Mouse (Mus musculus) limb, embryonic 11.5 days (tissue): ENCODE data around the gene Jup. TPM values are rescaled to one million over a fixed set of nuclear protein-coding genes. Genes with fewer than 3 reads are reported as not detected.

Source experiments
- ATAC-seq: fragments of 200-750 bp; cut with Nextera tagmentation; 2 replicates; pipeline ENCODE4 v1.8.0; 2017; ENCODE audit warnings: low read depth; ENCODE audit not compliant: insufficient number of reproducible peaks, low FRiP score, low TSS enrichment
- DNase-seq: peaks from one replicate; pipeline ENCODE4 v3.0.0-alpha.2; 2015; ENCODE audit warnings: low spot score
- H3K27ac ChIP-seq: fragments of 300-500 bp; sonication (generic); replicated peaks from 2 replicates; pipeline ENCODE4 v1.5.1; 2014; ENCODE audit warnings: low read depth, mild to moderate bottlenecking, low read length
- H3K27me3 ChIP-seq: fragments of 300-500 bp; sonication (generic); 2 replicates; pipeline ENCODE4 v1.6.1; 2014; ENCODE audit warnings: mild to moderate bottlenecking, low read length, mixed read lengths; ENCODE audit not compliant: control insufficient read depth, insufficient read depth
- H3K36me3 ChIP-seq: fragments of 300-500 bp; sonication (generic); 2 replicates; pipeline ENCODE4 v1.6.1; 2014; ENCODE audit warnings: mild to moderate bottlenecking, low read length, moderate library complexity, mixed read lengths; ENCODE audit not compliant: control insufficient read depth, insufficient read depth
- H3K4me1 ChIP-seq: fragments of 300-500 bp; sonication (generic); 2 replicates; pipeline ENCODE4 v1.6.1; 2014; ENCODE audit warnings: low read length, mixed read lengths; ENCODE audit not compliant: control insufficient read depth, insufficient read depth
- H3K4me2 ChIP-seq: fragments of 300-500 bp; sonication (generic); 2 replicates; pipeline ENCODE4 v1.6.1; 2014; ENCODE audit warnings: low read depth, mild to moderate bottlenecking, moderate library complexity; ENCODE audit not compliant: severe bottlenecking
- H3K4me3 ChIP-seq: fragments of 300-500 bp; sonication (generic); 2 replicates; pipeline ENCODE4 v1.5.1; 2014; ENCODE audit warnings: low read depth, low read length
- H3K9ac ChIP-seq: fragments of 300-500 bp; sonication (generic); 2 replicates; pipeline ENCODE4 v1.6.1; 2014; ENCODE audit warnings: mild to moderate bottlenecking, low read length
- H3K9me3 ChIP-seq: fragments of 300-500 bp; sonication (generic); 2 replicates; pipeline ENCODE4 v1.6.1; 2016; ENCODE audit warnings: low read length; ENCODE audit not compliant: control insufficient read depth
- WGBS: fragments of 180-500 bp; shearing (Covaris S2); extraction: QIAGEN DNeasy Blood & Tissue Kit; methylation state at CpG from one replicate; pipeline ENCODE4 v1.1.7; 2014; 5-methylcytosine and 5-hydroxymethylcytosine counted together
- polyA plus RNA-seq: library from polyadenylated mRNA; unstranded; fragments of >200 nt; fragmentation: Nextera tagmentation; extraction: Ambion mirVana; gene quantifications from 2 replicates; pipeline ENCODE4 v1.2.1, GENCODE M21; 2014

Gene Jup
- polyA plus RNA-seq, 1 experiment from 2014 or later = 29.8 TPM

DNA sequence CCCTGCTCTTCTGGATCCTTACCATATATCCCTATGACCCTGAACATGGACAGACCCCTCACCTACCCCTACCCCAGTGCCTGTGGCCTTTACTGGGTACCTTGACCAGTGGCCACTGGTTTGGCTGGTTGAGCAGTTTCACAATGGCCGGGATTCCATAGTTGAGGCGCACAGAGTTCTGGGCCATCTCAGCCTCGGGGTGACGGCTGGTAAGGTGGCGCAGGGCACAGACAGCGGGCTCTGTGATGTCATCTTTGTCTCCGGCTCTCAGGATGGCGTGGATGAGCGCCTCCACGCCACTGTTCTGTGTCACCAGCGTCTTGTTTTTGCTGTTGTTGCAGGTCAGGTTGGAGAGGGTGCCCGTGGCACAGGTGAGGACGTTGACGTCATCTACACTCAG, 19.6 kb downstream of the Jup start:
- no peak for DNase-seq
- no peak for ATAC-seq
- Histone ChIP-seq H3K4me1 (no peaks in the 10 kb centered on the region), H3K27me3 (no peaks in the 10 kb centered on the region), H3K4me3 (no peak overlapping the region), H3K36me3 (peaks cover 11% of the 10 kb centered on the region; the same call in 1 of the 2 replicates), H3K9me3 (no peaks in the 10 kb centered on the region), H3K4me2 (no peak overlapping the region), H3K9ac (no peak overlapping the region), H3K27ac (no peak overlapping the region)
- 95% methylated on average over 14 of the region's 14 CpGs for WGBS

DNA sequence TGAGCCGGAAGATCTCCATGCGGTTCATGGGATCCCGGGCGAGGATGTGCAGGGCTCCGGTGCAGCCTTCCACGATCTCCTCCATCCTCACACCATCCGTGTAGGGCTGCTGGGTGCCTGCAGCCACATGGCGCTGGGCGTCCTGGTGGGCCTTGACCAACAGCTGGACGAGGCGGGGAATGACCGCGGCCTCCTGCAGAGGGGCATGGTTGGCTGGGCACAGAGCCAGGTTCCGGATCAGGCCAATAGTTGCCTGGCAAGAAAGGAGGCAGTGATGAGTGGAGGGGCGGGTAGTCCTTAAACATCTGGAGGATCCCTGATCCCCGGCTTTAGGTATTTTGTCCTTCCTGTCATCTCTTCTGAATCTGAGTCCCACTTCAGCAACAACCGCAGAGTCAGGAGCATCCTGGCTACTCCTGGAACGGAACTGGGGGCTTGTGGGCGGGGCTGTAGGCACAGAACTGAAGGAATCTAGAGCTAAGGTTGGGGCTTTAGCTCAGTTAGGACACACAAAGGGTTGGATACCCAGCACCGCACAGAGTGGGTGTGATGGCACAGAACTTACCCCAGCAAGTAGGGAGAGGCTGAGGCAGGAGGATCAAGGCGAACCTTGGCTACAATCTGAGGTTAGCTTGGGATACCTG, 20.7 kb downstream of the Jup start:
- Histone ChIP-seq H3K36me3 (peaks cover 11% of the 10 kb centered on the region; the same call in 1 of the 2 replicates), H3K27ac (no peak overlapping the region), H3K9me3 (no peaks in the 10 kb centered on the region), H3K9ac (no peak overlapping the region), H3K27me3 (no peaks in the 10 kb centered on the region), H3K4me1 (no peaks in the 10 kb centered on the region), H3K4me2 (no peak overlapping the region), H3K4me3 (no peak overlapping the region)
- WGBS = 90% methylated on average over 21 of the region's 21 CpGs
- no peak for DNase-seq
- no peak for ATAC-seq

- DNase-seq (no peak), ATAC-seq (no peak)
- H3K36me3 ChIP-seq = peaks cover 11% of the 10 kb centered on the region; the same call in 1 of the 2 replicates
- no peaks in the 10 kb centered on the region for H3K9me3 ChIP-seq
- no peak overlapping the region for H3K9ac ChIP-seq
- no peaks in the 10 kb centered on the region for H3K4me1 ChIP-seq
- H3K4me2 ChIP-seq = no peak overlapping the region
- WGBS = 80% methylated on average over 4 of the region's 4 CpGs
- no peak overlapping the region for H3K4me3 ChIP-seq
- H3K27ac ChIP-seq = no peak overlapping the region
- H3K27me3 ChIP-seq = no peaks in the 10 kb centered on the region
These were observed 21.6 kb downstream of the Jup start for GRCm38 (mm10) chr11:100376005-100376404.

GRCm38 (mm10) chr11:100375127-100375526, 22.4 kb downstream of the Jup start:
- DNase-seq (no peak), ATAC-seq (no peak)
- no peaks in the 10 kb centered on the region for H3K4me1 ChIP-seq
- no peak overlapping the region for H3K9ac ChIP-seq
- no peak overlapping the region for H3K4me2 ChIP-seq
- no peaks in the 10 kb centered on the region for H3K27me3 ChIP-seq
- WGBS = 88% methylated on average over 9 of the region's 9 CpGs
- no peak overlapping the region for H3K27ac ChIP-seq
- H3K4me3 ChIP-seq = no peak overlapping the region
- H3K36me3 ChIP-seq = peaks cover 9% of the 10 kb centered on the region; the same call in 1 of the 2 replicates
- no peaks in the 10 kb centered on the region for H3K9me3 ChIP-seq

DNA sequence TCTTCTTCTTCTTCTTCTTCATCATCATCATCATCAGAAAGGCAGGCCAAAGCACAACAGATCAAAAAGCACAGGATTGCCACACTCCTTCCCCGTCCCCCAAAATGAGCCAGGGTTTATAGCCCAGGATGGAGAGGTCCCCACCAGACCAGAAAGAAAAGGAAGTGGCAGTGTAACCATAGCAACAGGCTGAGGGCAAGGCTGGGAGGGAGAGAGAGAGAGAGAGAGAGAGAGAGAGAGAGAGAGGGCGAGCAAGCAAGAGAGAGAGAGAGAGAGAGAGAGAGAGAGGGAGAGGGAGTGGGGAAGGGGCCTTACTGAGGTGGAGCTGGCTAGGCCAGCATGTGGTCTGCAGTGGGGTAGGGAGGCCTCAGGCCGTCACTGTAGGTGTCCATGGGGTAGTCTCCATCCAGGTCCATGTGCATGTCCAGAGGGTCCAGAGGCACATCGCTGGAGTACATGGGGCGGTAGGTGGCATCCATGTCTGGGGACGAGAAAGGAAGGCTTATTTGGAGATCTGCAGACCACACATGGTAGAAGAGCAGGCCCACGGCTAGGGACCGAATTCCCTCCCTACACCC, 25.5 kb downstream of the Jup start:
- H3K27ac ChIP-seq = no peak overlapping the region
- H3K4me3 ChIP-seq = no peak overlapping the region
- peaks cover 9% of the 10 kb centered on the region; the same call in 1 of the 2 replicates for H3K36me3 ChIP-seq
- H3K27me3 ChIP-seq = no peaks in the 10 kb centered on the region
- no peaks in the 10 kb centered on the region for H3K9me3 ChIP-seq
- 65% methylated on average over 7 of the region's 8 CpGs for WGBS
- DNase-seq (no peak), ATAC-seq (no peak)
- H3K4me2 ChIP-seq = no peak overlapping the region
- H3K9ac ChIP-seq = no peak overlapping the region
- no peaks in the 10 kb centered on the region for H3K4me1 ChIP-seq

DNA sequence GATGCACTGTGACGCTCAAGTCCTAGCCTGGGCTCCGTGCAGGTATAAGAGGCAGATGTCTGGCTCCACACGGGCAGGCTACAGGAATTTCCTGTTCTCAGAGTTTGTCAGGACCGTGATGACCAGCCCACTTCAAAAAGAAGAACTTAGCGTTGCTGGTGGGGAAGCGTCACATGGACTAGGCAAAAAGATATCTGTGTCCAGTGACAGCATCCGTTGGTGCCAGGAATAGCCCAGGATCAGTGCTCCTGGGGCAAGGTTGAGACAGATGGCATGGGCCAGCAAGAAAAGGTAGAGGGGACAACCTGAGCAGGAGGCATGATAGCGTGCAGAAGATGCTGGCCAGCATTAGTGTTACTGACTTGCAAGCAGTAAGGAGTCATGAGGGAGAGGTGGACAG, 27.7 kb downstream of the Jup start:
- ATAC-seq = no peak

DNA sequence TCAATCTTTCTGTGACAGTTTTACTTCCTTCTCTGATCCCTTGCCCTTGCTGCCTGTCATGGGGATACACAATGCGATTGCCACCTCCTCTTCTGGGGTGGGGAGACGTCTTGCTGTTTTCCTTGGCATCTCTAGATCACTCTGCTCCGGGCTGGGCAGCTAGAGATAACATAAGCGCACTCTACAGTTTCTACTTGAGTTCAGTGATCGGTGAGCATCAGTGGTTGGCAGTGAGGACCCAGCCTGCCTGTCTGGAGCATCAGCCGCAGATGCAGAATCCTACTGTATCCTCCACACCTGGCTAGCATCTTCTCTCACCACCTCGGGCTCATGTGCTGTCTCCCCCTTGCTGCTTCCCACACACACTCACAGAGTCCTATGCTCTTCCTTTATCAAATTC, 28.4 kb downstream of the Jup start:
- H3K36me3 ChIP-seq = peaks cover 3% of the 10 kb centered on the region; the same call in 1 of the 2 replicates
- H3K4me3 ChIP-seq = no peak overlapping the region
- H3K4me2 ChIP-seq = no peak overlapping the region
- DNase-seq = no peak
- no peaks in the 10 kb centered on the region for H3K9me3 ChIP-seq
- H3K4me1 ChIP-seq = no peaks in the 10 kb centered on the region
- H3K27me3 ChIP-seq = no peaks in the 10 kb centered on the region
- WGBS = 62% methylated on average over 7 of the region's 7 CpGs
- H3K27ac ChIP-seq = no peak overlapping the region
- no peak for ATAC-seq
- no peak overlapping the region for H3K9ac ChIP-seq

More for the DNA sequence above, 27.7 kb downstream of the Jup start:
- Histone ChIP-seq H3K36me3 (peaks cover 5% of the 10 kb centered on the region; the same call in 1 of the 2 replicates), H3K27me3 (no peaks in the 10 kb centered on the region), H3K4me1 (no peaks in the 10 kb centered on the region), H3K9me3 (no peaks in the 10 kb centered on the region), H3K9ac (no peak overlapping the region), H3K27ac (no peak overlapping the region), H3K4me3 (no peak overlapping the region), H3K4me2 (no peak overlapping the region)
- 71% methylated on average over 8 of the region's 8 CpGs for WGBS
- no peak for DNase-seq

- Histone ChIP-seq H3K4me3 (no peak overlapping the region), H3K9me3 (no peaks in the 10 kb centered on the region), H3K4me2 (no peak overlapping the region), H3K36me3 (no peaks in the 10 kb centered on the region), H3K27ac (no peak overlapping the region), H3K4me1 (no peaks in the 10 kb centered on the region), H3K9ac (no peak overlapping the region; the same call in 1 of the 2 replicates), H3K27me3 (peaks cover 15% of the 10 kb centered on the region)
- 25% methylated on average over 12 of the region's 12 CpGs for WGBS
- ATAC-seq (peak; percentile 64; the same call in 1 of the 2 replicates), DNase-seq (peak; percentile 83)
These were observed 34.5 kb downstream of the Jup start for GRCm38 (mm10) chr11:100362979-100363562.
